Mouse (Mus musculus) midbrain, postnatal 0 days (tissue): Measurements from ENCODE around the gene Aplp2. TPM values are rescaled to one million over a fixed set of nuclear protein-coding genes. Genes with fewer than 3 reads are reported as not detected.

Source experiments
- ATAC-seq: fragments of 200-750 bp; cut with Nextera tagmentation; 2 replicates; pipeline ENCODE4 v1.8.0; 2017; ENCODE audit warnings: moderate number of reproducible peaks, mild to moderate bottlenecking, moderate TSS enrichment, moderate library complexity; ENCODE audit not compliant: low FRiP score
- DNase-seq: peaks from one replicate; pipeline ENCODE4 v3.0.0-alpha.2; 2015; ENCODE audit warnings: low spot score
- H3K27ac ChIP-seq: fragments of 300-500 bp; sonication (generic); 2 replicates; pipeline ENCODE4 v1.5.1; 2014; ENCODE audit warnings: low read depth, mild to moderate bottlenecking, low read length, mixed read lengths
- H3K27me3 ChIP-seq: fragments of 300-500 bp; sonication (generic); 2 replicates; pipeline ENCODE4 v1.6.1; 2014; ENCODE audit warnings: low read length, control low read depth, mixed read lengths; ENCODE audit not compliant: insufficient read depth
- H3K36me3 ChIP-seq: fragments of 300-500 bp; sonication (generic); 2 replicates; pipeline ENCODE4 v1.6.1; 2014; ENCODE audit warnings: low read length, control low read depth, mixed read lengths; ENCODE audit not compliant: insufficient read depth
- H3K4me1 ChIP-seq: fragments of 300-500 bp; sonication (generic); 2 replicates; pipeline ENCODE4 v1.6.1; 2014; ENCODE audit warnings: mild to moderate bottlenecking, control low read depth, antibody characterized with exemption, low read length, mixed read lengths; ENCODE audit not compliant: insufficient read depth
- H3K4me2 ChIP-seq: fragments of 300-500 bp; sonication (generic); 2 replicates; pipeline ENCODE4 v1.6.1; 2014; ENCODE audit warnings: low read depth, mild to moderate bottlenecking, low read length, mixed read lengths; ENCODE audit not compliant: poor library complexity, severe bottlenecking
- H3K4me3 ChIP-seq: fragments of 300-500 bp; sonication (generic); 2 replicates; pipeline ENCODE4 v1.5.1; 2014; ENCODE audit warnings: low read depth, mild to moderate bottlenecking, low read length, moderate library complexity
- H3K9ac ChIP-seq: fragments of 300-500 bp; sonication (generic); replicated peaks from 2 replicates; pipeline ENCODE4 v1.6.1; 2014; ENCODE audit warnings: mild to moderate bottlenecking, low read length, moderate library complexity, mixed read lengths; ENCODE audit not compliant: poor library complexity, severe bottlenecking
- H3K9me3 ChIP-seq: fragments of 300-500 bp; sonication (generic); 2 replicates; pipeline ENCODE4 v1.6.1; 2016; ENCODE audit warnings: low read length, control low read depth
- CTCF ChIP-seq: IDR thresholded peaks from 2 replicates; pipeline ENCODE4 v1.5.1; 2016; ENCODE audit warnings: antibody characterized with exemption, mild to moderate bottlenecking
- WGBS: fragments of 180-500 bp; shearing (Covaris S2); extraction: QIAGEN DNeasy Blood & Tissue Kit; methylation state at CpG from one replicate; pipeline ENCODE4 v1.1.7; 2014; 5-methylcytosine and 5-hydroxymethylcytosine counted together
- polyA plus RNA-seq: library from polyadenylated mRNA; unstranded; fragments of >200 nt; fragmentation: Nextera tagmentation; extraction: Ambion mirVana; gene quantifications from 2 replicates; pipeline ENCODE4 v1.2.1, GENCODE M21; 2015
- total RNA-seq: library from RNA; depleted of rRNA; stranded (reverse); fragments of >200 nt; gene quantifications from 2 replicates; pipeline ENCODE4 v1.2.3, GENCODE M21; 2014

Gene Aplp2
- total and polyA plus RNA-seq, 2 experiments from 2014 or later, result 379 to 406 TPM

GRCm38 (mm10) chr9:31207732-31208131, 3.9 kb downstream of the Aplp2 start:
- DNase-seq, result no peak

GRCm38 (mm10) chr9:31204722-31205121, 6.9 kb downstream of the Aplp2 start:
- WGBS, result 82% methylated on average over 6 of the region's 6 CpGs
- Histone ChIP-seq H3K9ac (no peak overlapping the region), H3K27me3 (no peaks in the 10 kb centered on the region), H3K4me3 (no peak overlapping the region), H3K9me3 (no peaks in the 10 kb centered on the region), H3K4me2 (no peak overlapping the region), H3K4me1 (no peaks in the 10 kb centered on the region; the same call in 1 of the 2 replicates), H3K27ac (no peak overlapping the region), H3K36me3 (no peaks in the 10 kb centered on the region)
- TF ChIP-seq CTCF, result no peak
- ATAC-seq (no peak), DNase-seq (no peak)

More at GRCm38 (mm10) chr9:31207732-31208131, 3.9 kb downstream of the Aplp2 start:
- Histone ChIP-seq H3K9me3 (no peaks in the 10 kb centered on the region), H3K4me3 (no peak overlapping the region), H3K4me1 (no peaks in the 10 kb centered on the region; the same call in 1 of the 2 replicates), H3K36me3 (no peaks in the 10 kb centered on the region), H3K4me2 (no peak overlapping the region), H3K27ac (no peak overlapping the region), H3K9ac (no peak overlapping the region), H3K27me3 (no peaks in the 10 kb centered on the region)
- WGBS, result 68% methylated on average over 3 of the region's 3 CpGs
- no peak for TF ChIP-seq CTCF
- ATAC-seq, result no peak

- 69% methylated on average over 16 of the region's 16 CpGs for WGBS
- Histone ChIP-seq H3K27me3 (no peaks in the 10 kb centered on the region), H3K4me3 (no peak overlapping the region), H3K4me1 (no peaks in the 10 kb centered on the region), H3K4me2 (no peak overlapping the region), H3K9ac (no peak overlapping the region), H3K36me3 (no peaks in the 10 kb centered on the region), H3K9me3 (no peaks in the 10 kb centered on the region), H3K27ac (no peak overlapping the region)
- no peak for TF ChIP-seq CTCF
- ATAC-seq (no peak), DNase-seq (no peak)
Measured at GRCm38 (mm10) chr9:31203571-31204210, 7.9 kb downstream of the Aplp2 start.

GRCm38 (mm10) chr9:31203068-31203467, 8.5 kb downstream of the Aplp2 start:
- ATAC-seq (no peak), DNase-seq (no peak)
- H3K4me1 ChIP-seq, result no peaks in the 10 kb centered on the region
- H3K27me3 ChIP-seq, result no peaks in the 10 kb centered on the region
- no peaks in the 10 kb centered on the region for H3K36me3 ChIP-seq
- 84% methylated on average over 6 of the region's 6 CpGs for WGBS
- no peaks in the 10 kb centered on the region for H3K9me3 ChIP-seq
- no peak overlapping the region for H3K27ac ChIP-seq
- H3K9ac ChIP-seq, result no peak overlapping the region
- H3K4me2 ChIP-seq, result no peak overlapping the region
- no peak overlapping the region for H3K4me3 ChIP-seq
- TF ChIP-seq CTCF, result no peak

- TF ChIP-seq CTCF, result no peak
- WGBS, result 92% methylated on average over 3 of the region's 3 CpGs
- Histone ChIP-seq H3K4me2 (no peak overlapping the region), H3K9me3 (no peaks in the 10 kb centered on the region), H3K27ac (no peak overlapping the region), H3K36me3 (no peaks in the 10 kb centered on the region), H3K4me3 (no peak overlapping the region), H3K4me1 (no peaks in the 10 kb centered on the region), H3K27me3 (no peaks in the 10 kb centered on the region), H3K9ac (no peak overlapping the region)
- no peak for DNase-seq
- no peak for ATAC-seq
Measured at GRCm38 (mm10) chr9:31198614-31199013, 13.0 kb downstream of the Aplp2 start.

- Histone ChIP-seq H3K36me3 (no peaks in the 10 kb centered on the region), H3K4me2 (no peak overlapping the region), H3K27me3 (no peaks in the 10 kb centered on the region), H3K4me3 (no peak overlapping the region), H3K4me1 (no peaks in the 10 kb centered on the region), H3K9me3 (no peaks in the 10 kb centered on the region), H3K9ac (no peak overlapping the region), H3K27ac (no peak overlapping the region)
- TF ChIP-seq CTCF, result no peak
- no peak for DNase-seq
- ATAC-seq, result no peak
- 93% methylated on average over 7 of the region's 7 CpGs for WGBS
Measured at GRCm38 (mm10) chr9:31197782-31198181, 13.8 kb downstream of the Aplp2 start.
